Mouse (Mus musculus) brain, embryonic 14.5 days (tissue): ENCODE results near the gene Nectin2. TPM values are rescaled to one million over a fixed set of nuclear protein-coding genes. Genes with fewer than 3 reads are reported as not detected.

ENCODE experiments used
- DNase-seq: peaks from one replicate; pipeline ENCODE4 v3.0.0-alpha.2; 2011; ENCODE audit warnings: low read depth
- CTCF ChIP-seq: fragments of 200-500 bp; IDR thresholded peaks from 2 replicates; pipeline ENCODE4 v1.5.1; 2012; ENCODE audit warnings: inconsistent platforms, mild to moderate bottlenecking, moderate library complexity, borderline replicate concordance; ENCODE audit not compliant: insufficient read depth, insufficient read length; ENCODE audit errors: extremely low read depth
- POLR2A ChIP-seq: fragments of 200-500 bp; IDR thresholded peaks from 2 replicates; pipeline ENCODE4 v1.6.1; 2012; ENCODE audit warnings: mild to moderate bottlenecking, inconsistent platforms, borderline replicate concordance; ENCODE audit not compliant: poor library complexity, insufficient read depth, insufficient read length, severe bottlenecking; ENCODE audit errors: extremely low read depth
- polyA plus RNA-seq: library from polyadenylated mRNA; depleted of rRNA; stranded (reverse); fragments of >200 nt; gene quantifications from 2 replicates; pipeline ENCODE4 v1.2.3, GENCODE M21; 2012

Nectin2 gene
- polyA plus RNA-seq, 1 experiment, result 45.2 TPM

DNA sequence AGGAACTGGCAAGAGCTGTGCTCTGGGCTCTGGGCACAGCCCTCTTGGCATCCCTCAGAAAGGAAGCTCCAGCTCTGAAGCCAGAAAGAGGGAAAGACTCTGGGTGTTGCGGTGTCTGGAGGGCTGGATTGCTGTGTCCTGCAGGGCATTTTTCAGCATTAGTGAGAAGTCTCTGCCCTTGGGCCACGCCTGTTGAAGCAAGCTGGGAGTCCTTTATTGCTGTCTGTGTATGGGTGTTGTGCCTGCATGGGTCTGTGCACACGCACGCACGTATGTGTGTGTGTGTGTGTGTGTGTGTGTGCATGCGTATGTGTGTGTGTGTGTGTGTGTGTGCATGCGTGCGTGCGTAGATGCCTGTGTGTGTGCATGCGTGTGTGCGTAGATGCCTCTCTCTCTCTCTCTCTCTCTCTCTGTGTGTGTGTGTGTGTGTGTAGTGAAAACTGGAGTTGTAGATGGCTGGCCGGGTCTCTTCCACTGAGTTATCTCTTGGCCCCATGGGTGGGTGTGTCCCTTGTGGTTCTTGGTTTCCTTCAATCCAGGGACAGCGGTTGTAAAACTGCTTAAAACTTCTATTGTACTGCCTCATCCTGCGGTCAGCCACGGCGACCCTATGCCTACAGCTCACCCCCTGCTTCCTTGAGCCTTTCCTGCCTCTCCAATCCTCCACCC is 13.8 kb downstream of the Nectin2 start:
- TF ChIP-seq POLR2A (no peak), CTCF (no peak)
- DNase-seq, result no peak

- no peak for DNase-seq
- no peak for TF ChIP-seq POLR2A
- TF ChIP-seq CTCF, result no peak
These were observed 16.1 kb downstream of the Nectin2 start for GRCm38 (mm10) chr7:19734178-19734666.

GRCm38 (mm10) chr7:19726541-19726940 is 23.7 kb downstream of the Nectin2 start:
- TF ChIP-seq POLR2A (no peak), CTCF (no peak)

GRCm38 (mm10) chr7:19724167-19724566 is 26.1 kb downstream of the Nectin2 start:
- TF ChIP-seq POLR2A, result no peak
- no peak for TF ChIP-seq CTCF
- no peak for DNase-seq

More at GRCm38 (mm10) chr7:19726541-19726940, 23.7 kb downstream of the Nectin2 start:
- DNase-seq, result no peak

DNA sequence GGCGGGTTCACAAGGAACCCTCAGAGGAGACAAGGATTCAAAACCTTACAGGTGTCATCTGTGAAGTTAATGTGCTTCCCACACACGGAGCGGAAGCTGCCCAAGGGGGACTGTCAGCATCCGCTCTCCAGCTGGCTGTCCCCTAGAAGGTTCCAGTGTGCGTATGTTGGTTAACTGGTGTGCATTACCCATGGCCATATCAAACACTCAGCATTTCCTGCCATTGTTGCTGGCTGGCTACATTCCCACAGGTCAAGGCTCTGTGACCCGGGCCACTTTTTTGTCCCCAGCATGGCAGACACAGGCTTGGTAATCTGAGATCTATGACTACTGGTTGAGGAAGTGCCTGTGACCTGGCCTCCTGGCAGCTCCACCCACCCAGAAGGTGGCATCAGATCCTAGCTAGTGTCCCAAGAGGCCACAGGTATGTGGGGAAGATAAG is 27.5 kb downstream of the Nectin2 start:
- TF ChIP-seq CTCF (no peak), POLR2A (no peak)
- no peak for DNase-seq

DNA sequence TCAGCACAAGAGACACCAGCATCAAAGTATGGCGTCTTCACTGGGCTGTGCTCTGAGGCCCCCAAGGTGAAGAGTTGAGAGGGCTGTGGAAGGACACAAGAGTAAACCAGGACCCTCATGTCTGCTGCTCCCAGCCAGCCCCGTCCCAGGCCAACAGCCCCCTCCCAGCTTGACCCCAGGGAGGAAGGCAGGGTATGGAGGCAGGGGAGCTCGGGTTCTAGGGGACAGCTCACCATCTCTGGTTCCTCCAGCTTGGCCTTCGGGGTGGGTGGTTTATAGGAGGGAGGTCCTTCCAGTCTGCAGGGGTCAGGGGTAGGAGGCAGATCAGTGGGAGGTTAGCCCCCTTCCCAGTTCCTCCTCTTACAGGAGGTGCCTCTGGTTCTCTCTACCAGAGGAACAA is 31.1 kb downstream of the Nectin2 start:
- no peak for DNase-seq
- TF ChIP-seq POLR2A (no peak), CTCF (no peak)

DNA sequence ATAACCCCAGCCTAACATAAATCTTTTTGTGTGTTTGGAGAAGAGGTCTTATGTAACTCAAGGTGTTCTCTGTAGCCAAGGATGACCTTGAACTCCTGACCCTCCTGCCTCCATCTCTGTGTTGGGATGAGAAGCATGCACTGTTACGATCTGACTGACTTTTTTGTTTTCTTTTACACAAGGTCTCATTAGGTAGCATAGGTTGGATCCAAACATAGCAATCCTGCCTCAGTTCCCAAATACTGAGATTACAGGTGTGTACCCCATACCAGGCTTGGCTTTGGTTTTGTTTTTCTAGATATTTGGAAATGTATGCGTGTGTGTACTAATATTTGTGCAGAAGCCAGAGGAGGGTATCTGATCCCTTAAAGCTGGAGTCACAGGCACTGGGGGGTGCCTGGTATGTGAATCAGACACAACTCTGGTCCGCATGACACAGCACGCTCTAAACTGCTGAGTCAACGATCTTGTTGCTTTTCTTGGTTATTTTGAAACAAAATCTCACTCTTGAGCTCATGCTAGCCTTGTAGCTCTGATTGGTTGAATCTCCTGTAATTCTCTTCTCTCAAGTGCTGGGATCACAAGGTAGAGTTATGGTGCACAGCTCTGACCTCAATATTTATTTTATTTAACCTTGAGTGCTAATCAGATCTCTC is 31.9 kb downstream of the Nectin2 start:
- TF ChIP-seq CTCF (no peak), POLR2A (no peak)
- no peak for DNase-seq

GRCm38 (mm10) chr7:19717346-19717745 is 32.9 kb downstream of the Nectin2 start:
- no peak for DNase-seq
- TF ChIP-seq POLR2A (no peak), CTCF (no peak)

- DNase-seq, result no peak
- no peak for TF ChIP-seq CTCF
- no peak for TF ChIP-seq POLR2A
These were observed 33.5 kb downstream of the Nectin2 start for GRCm38 (mm10) chr7:19716822-19717221.

DNA sequence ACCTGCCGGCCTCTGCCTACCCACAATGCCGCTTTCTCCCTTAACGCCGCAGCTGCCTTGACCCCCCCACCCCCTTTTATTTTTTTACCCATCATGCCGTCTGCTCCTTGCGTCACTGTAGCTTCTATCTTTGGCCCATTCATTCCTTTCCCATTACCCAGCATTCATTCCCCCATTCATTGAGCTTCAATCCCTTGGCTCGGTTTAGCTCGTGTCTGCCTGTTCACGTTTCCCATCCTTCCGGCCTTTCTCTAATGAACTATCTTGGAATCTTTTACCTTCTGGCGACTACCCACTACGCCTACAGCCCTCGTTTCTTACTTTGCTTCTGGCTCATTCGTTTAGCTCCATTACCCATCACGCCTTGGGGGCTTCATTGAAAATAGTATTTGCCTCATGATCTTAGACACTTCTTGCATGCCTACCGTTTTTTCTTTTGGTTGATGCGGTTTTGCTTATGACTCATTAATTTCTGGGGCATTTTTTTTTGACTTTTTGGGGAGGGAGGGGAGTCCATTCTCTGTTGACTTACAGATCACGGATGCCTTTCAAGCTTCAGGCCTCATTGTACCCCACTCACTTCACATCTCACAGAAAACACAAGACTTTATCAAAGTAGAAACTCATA is 34.1 kb downstream of the Nectin2 start:
- no peak for DNase-seq
- TF ChIP-seq CTCF (no peak), POLR2A (no peak; the same call in 1 of the 2 replicates)
